Mouse (Mus musculus) c-Kit-positive CD71-negative TER-119-negative erythroid progenitor cells, embryonic 14.5 days (primary cell): ENCODE measurements at regions not wholly inside any gene's neighbourhood (a gene's known extent, or its start where the extent isn't known, plus 50 kb on each side); places are given as distances from the start of the nearest gene placed in this dataset.

Experiments
- DNase-seq: peaks from one replicate; pipeline ENCODE4 v3.0.0-alpha.2; 2013; ENCODE audit warnings: low read depth

GRCm38 (mm10) chr8:102845362-102845761 is 59.9 kb upstream of the Cdh11 start:
- no peak for DNase-seq

- no peak for DNase-seq
Measured at GRCm38 (mm10) chr8:102860021-102860420, 74.6 kb upstream of the Cdh11 start.

- DNase-seq, result no peak
Measured at GRCm38 (mm10) chr8:102899525-102899924, 114.1 kb upstream of the Cdh11 start.

- DNase-seq, result no peak
Measured at GRCm38 (mm10) chr8:102900662-102901061, 115.2 kb upstream of the Cdh11 start.

- DNase-seq, result no peak
Measured at GRCm38 (mm10) chr8:102907444-102907843, 122.0 kb upstream of the Cdh11 start.

- no peak for DNase-seq
Measured at GRCm38 (mm10) chr8:102931342-102931835, 145.9 kb upstream of the Cdh11 start.

GRCm38 (mm10) chr8:102938771-102939170 is 153.3 kb upstream of the Cdh11 start:
- DNase-seq, result no peak

- DNase-seq, result no peak
Measured at GRCm38 (mm10) chr8:102945546-102945945, 160.1 kb upstream of the Cdh11 start.

- no peak for DNase-seq
Measured at GRCm38 (mm10) chr8:102978161-102978581, 192.7 kb upstream of the Cdh11 start.

- DNase-seq, result no peak
Measured at GRCm38 (mm10) chr8:102983220-102983909, 197.9 kb upstream of the Cdh11 start.

GRCm38 (mm10) chr8:102983910-102984225 is 198.4 kb upstream of the Cdh11 start:
- no peak for DNase-seq

- no peak for DNase-seq
Measured at GRCm38 (mm10) chr8:103007284-103007984, 222.0 kb upstream of the Cdh11 start.

GRCm38 (mm10) chr8:103019121-103019520 is 233.7 kb upstream of the Cdh11 start:
- DNase-seq, result no peak

GRCm38 (mm10) chr8:103023237-103023636 is 237.8 kb upstream of the Cdh11 start:
- no peak for DNase-seq

- DNase-seq, result no peak
Measured at GRCm38 (mm10) chr8:103031708-103032107, 246.3 kb upstream of the Cdh11 start.

- no peak for DNase-seq
Measured at GRCm38 (mm10) chr8:103033956-103034355, 248.5 kb upstream of the Cdh11 start.

GRCm38 (mm10) chr8:103072079-103072635 is 286.7 kb upstream of the Cdh11 start:
- DNase-seq, result no peak

- no peak for DNase-seq
Measured at GRCm38 (mm10) chr8:103072646-103073045, 287.2 kb upstream of the Cdh11 start.

- DNase-seq, result no peak
Measured at GRCm38 (mm10) chr8:103078559-103078958, 293.1 kb upstream of the Cdh11 start.

- no peak for DNase-seq
Measured at GRCm38 (mm10) chr8:103086956-103087482, 301.6 kb upstream of the Cdh11 start.

GRCm38 (mm10) chr8:103096496-103097092 is 311.2 kb upstream of the Cdh11 start:
- DNase-seq, result no peak

- no peak for DNase-seq
Measured at GRCm38 (mm10) chr8:103125581-103125980, 340.1 kb upstream of the Cdh11 start.

- DNase-seq, result no peak
Measured at GRCm38 (mm10) chr8:103138136-103138535, 352.7 kb upstream of the Cdh11 start.
